ENCODE assay signal across 8 mouse cellular contexts in the genomic region with DNA sequence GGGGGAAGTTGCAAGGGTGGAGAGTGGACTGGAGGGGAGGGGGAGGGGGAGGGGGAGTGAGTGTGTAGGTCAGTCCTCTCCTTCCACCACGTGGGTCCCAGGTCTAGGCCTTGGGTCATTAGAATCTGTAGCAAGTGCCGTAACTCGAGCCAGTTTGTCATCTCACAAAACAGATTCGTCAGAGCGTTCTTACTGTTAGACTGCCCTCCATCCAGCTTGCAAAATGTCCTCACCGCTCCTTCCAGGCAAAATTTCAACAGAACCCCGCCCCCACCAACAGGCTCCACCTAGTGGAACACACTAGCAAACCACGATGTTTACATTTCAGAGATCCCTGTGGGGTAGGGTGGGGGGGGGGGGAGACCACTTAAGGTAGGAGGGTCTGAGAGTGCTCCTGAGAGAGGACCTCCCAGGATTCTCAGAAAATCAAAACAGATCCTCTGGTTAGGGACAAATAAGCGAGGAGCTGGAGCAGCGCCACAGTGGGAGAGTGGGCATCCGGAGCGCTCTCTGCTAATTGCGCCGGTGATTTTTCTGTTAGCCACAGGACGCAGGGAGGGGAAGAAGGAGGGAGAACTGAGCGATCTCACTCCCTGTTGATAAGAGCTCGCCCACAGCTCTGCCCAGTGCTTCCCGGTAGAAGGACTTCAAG. TPM values are rescaled to one million over a fixed set of nuclear protein-coding genes. Genes with fewer than 3 reads are reported as not detected.
DNase-seq lines count a peak whose midpoint lies in the region; ATAC-seq lines count a peak whose summit lies in the region.

No protein-coding gene starts in this region.

- whole genome bisulfite sequencing in forebrain, embryonic 11.5 days, result 1% methylated on average over 18 of the region's 18 CpGs

- ATAC-seq in cerebellum, adult (ENCODE audit: insufficient number of reproducible peaks, low FRiP score, low TSS enrichment), result peak; percentile 40; the same call in 1 of the 2 replicates
- peak; percentile 63 for ATAC-seq in forebrain, embryonic 11.5 days (replicated peaks; ENCODE audit: low FRiP score)
- peak; percentile 50 to 59 for ATAC-seq in hematopoietic stem cell, adult 5-6 weeks (replicated peaks in 1 of 2; ENCODE audit: insufficient read depth in 1 of 2, low FRiP score in 2 of 2, low TSS enrichment in 1 of 2, low read depth in 1 of 2, poor library complexity in 2 of 2, severe bottlenecking in 2 of 2)
- ATAC-seq in megakaryocyte-erythroid progenitor cell, adult 5-6 weeks (replicated peaks; ENCODE audit: low FRiP score, low TSS enrichment, poor library complexity, severe bottlenecking), result 0 out of 2 replicates have a peak, but pooled peaks have one; percentile 54

- intact Hi-C loops in left cerebral cortex, postnatal 4 days (cut with DNase I), result no loop called here

- H3K27ac ChIP-seq in forebrain, embryonic 11.5 days (ENCODE audit: low read depth, low read length), result no peak overlapping the region

- peak overlapping the region; percentile 61 for H3K4me2 ChIP-seq in forebrain, embryonic 11.5 days (ENCODE audit: low read depth, low read length, severe bottlenecking)

- DNase-seq in layer of hippocampus, adult 11-12 months (ENCODE audit: low spot score), result peak; percentile 40
- no peak for DNase-seq in layer of hippocampus, adult 9-10 months (ENCODE audit: low spot score)
- DNase-seq in forebrain, embryonic 11.5 days (ENCODE audit: low spot score), result peak; percentile 78
- DNase-seq in left cerebral cortex, postnatal 4 days, result peak; percentile 69
- peak; percentile 66 for DNase-seq in right cerebral cortex, postnatal 4 days

- no peaks in the 10 kb centered on the region for H3K36me3 ChIP-seq in forebrain, embryonic 11.5 days (ENCODE audit: control insufficient read depth, insufficient read depth, low read length)

- no peaks in the 10 kb centered on the region for H3K27me3 ChIP-seq in forebrain, embryonic 11.5 days (ENCODE audit: control insufficient read depth, insufficient read depth, low read length)

- peak overlapping the region; percentile 43 for H3K9ac ChIP-seq in forebrain, embryonic 11.5 days (ENCODE audit: low read length)

- no peaks in the 10 kb centered on the region for H3K9me3 ChIP-seq in forebrain, embryonic 11.5 days (ENCODE audit: control insufficient read depth, low read length)

- peak overlapping the region; percentile 28 for H3K4me3 ChIP-seq in forebrain, embryonic 11.5 days (ENCODE audit: low read depth, low read length)

- no peaks in the 10 kb centered on the region for H3K4me1 ChIP-seq in forebrain, embryonic 11.5 days (replicated peaks; ENCODE audit: control insufficient read depth, insufficient read depth, low read length)

RNA-seq across cellular contexts. Expression of a gene that starts 16.4 kb away (rescaled TPM):
- polyA plus RNA-seq in forebrain, embryonic 11.5 days (2014; fragmentation: Nextera tagmentation; extraction: Ambion mirVana), result 0.68 and 1.4 TPM in 2 replicates
- 0.94 TPM in 1 of 2 replicates, not detected in the other for total RNA-seq in hematopoietic stem cell, adult 5-6 weeks (2017)
- total RNA-seq in left cerebral cortex, postnatal 4 days (2021), result not detected
- not detected in 2 replicates for total RNA-seq in megakaryocyte-erythroid progenitor cell, adult 5-6 weeks (2014; fragmentation: Nextera tagmentation)
- total RNA-seq in megakaryocyte-erythroid progenitor cell, adult 5-6 weeks (2017), result not detected in 2 replicates

RNA-seq across cellular contexts. Expression of a gene that starts 19.5 kb away (rescaled TPM):
- polyA plus RNA-seq in forebrain, embryonic 11.5 days (2014; fragmentation: Nextera tagmentation; extraction: Ambion mirVana), result 1.9 and 2.9 TPM in 2 replicates
- total RNA-seq in hematopoietic stem cell, adult 5-6 weeks (2017), result 0.30 and 0.50 TPM in 2 replicates
- 1 to 10 TPM; 1.0 to 1.8 TPM for total RNA-seq in left cerebral cortex, postnatal 4 days (2021)
- 0.61 and 0.87 TPM in 2 replicates for total RNA-seq in megakaryocyte-erythroid progenitor cell, adult 5-6 weeks (2014; fragmentation: Nextera tagmentation)
- 0.50 TPM in 1 of 2 replicates, not detected in the other for total RNA-seq in megakaryocyte-erythroid progenitor cell, adult 5-6 weeks (2017)

RNA-seq across cellular contexts. Expression of a gene that starts 54.0 kb away (rescaled TPM):
- 43.0 and 44.0 TPM in 2 replicates for polyA plus RNA-seq in forebrain, embryonic 11.5 days (2014; fragmentation: Nextera tagmentation; extraction: Ambion mirVana)
- total RNA-seq in hematopoietic stem cell, adult 5-6 weeks (2017), result 17.1 and 22.6 TPM in 2 replicates
- total RNA-seq in left cerebral cortex, postnatal 4 days (2021), result 10 to 100 TPM; 27.3 to 28.3 TPM
- total RNA-seq in megakaryocyte-erythroid progenitor cell, adult 5-6 weeks (2014; fragmentation: Nextera tagmentation), result 5.1 and 8.7 TPM in 2 replicates
- 4.4 and 7.8 TPM in 2 replicates for total RNA-seq in megakaryocyte-erythroid progenitor cell, adult 5-6 weeks (2017)

RNA-seq across cellular contexts. Expression of a gene that starts 56.5 kb away (rescaled TPM):
- 132 and 136 TPM in 2 replicates for polyA plus RNA-seq in forebrain, embryonic 11.5 days (2014; fragmentation: Nextera tagmentation; extraction: Ambion mirVana)
- 297 and 467 TPM in 2 replicates for total RNA-seq in hematopoietic stem cell, adult 5-6 weeks (2017)
- total RNA-seq in left cerebral cortex, postnatal 4 days (2021), result 100 to 1,000 TPM; 147 to 151 TPM
- 184 and 223 TPM in 2 replicates for total RNA-seq in megakaryocyte-erythroid progenitor cell, adult 5-6 weeks (2014; fragmentation: Nextera tagmentation)
- total RNA-seq in megakaryocyte-erythroid progenitor cell, adult 5-6 weeks (2017), result 419 and 570 TPM in 2 replicates
